ENCODE assay signal across 8 mouse cellular contexts in genomic region chr3:137918172-137918931, GRCm38 (mm10). TPM values are rescaled to one million over a fixed set of nuclear protein-coding genes. Genes with fewer than 3 reads are reported as not detected.
A peak's percentile ranks its signal among the peaks of the same experiment; 100 is the strongest.
DNase-seq lines count a peak whose midpoint lies in the region; ATAC-seq and TF ChIP-seq lines count a peak whose summit lies in the region.

Gene Lamtor3 (plus strand): TSS chr3:137918506.

- no peaks in the 10 kb centered on the region for H3K27me3 ChIP-seq in MEL (ENCODE audit: control insufficient read depth in 1 of 2, insufficient read depth in 2 of 2, low read length in 2 of 2)
- H3K27me3 ChIP-seq in cerebellum, adult 2 months (ENCODE audit: control insufficient read depth, insufficient read depth, low read length) = no peaks in the 10 kb centered on the region
- H3K27me3 ChIP-seq in lung, embryonic 16.5 days (ENCODE audit: control insufficient read depth, insufficient read depth, low read depth, low read length) = no peaks in the 10 kb centered on the region

- H3K36me3 ChIP-seq in MEL (ENCODE audit: control insufficient read depth in 1 of 2, insufficient read depth in 2 of 2, low read length in 2 of 2) = peaks cover 8 to 23% of the 10 kb centered on the region in 2 experiments
- H3K36me3 ChIP-seq in lung, embryonic 16.5 days (ENCODE audit: control insufficient read depth, insufficient read depth, low read length) = peaks cover 6% of the 10 kb centered on the region

- H3K4me2 ChIP-seq in lung, embryonic 16.5 days (ENCODE audit: low read depth, low read length) = peak within 1 kb of the TSS; percentile 89

- WGBS in cerebellum, adult 2 months = under 1% methylated on average over 47 of the region's 47 CpGs
- WGBS in lung, embryonic 16.5 days = under 1% methylated on average over 47 of the region's 47 CpGs

- TF ChIP-seq POLR2A in MEL (IDR thresholded peaks at IDR 0.05; ENCODE audit: control insufficient read depth in 1 of 2, insufficient read depth in 1 of 2, low read depth in 1 of 2, low read length in 2 of 2, poor library complexity in 1 of 2) = peak in 1 of 2 experiments; percentile 86; a peak in 2 of 4 replicates
- peak; percentile 85; the same call in 1 of the 2 replicates for TF ChIP-seq POLR2A in cerebellum, adult 2 months (IDR thresholded peaks at IDR 0.05; ENCODE audit: borderline replicate concordance, insufficient read depth, low read length)

- no peak for TF ChIP-seq CTCF in MEL (IDR thresholded peaks at IDR 0.05 in 2 of 3, conservative IDR thresholded peaks at IDR 0.05 in 1 of 3; ENCODE audit: control insufficient read depth in 1 of 3, insufficient read depth in 1 of 3, low read depth in 2 of 3, low read length in 3 of 3, poor library complexity in 1 of 3, severe bottlenecking in 1 of 3)
- no peak for TF ChIP-seq CTCF in cerebellum, adult 2 months (IDR thresholded peaks at IDR 0.05; ENCODE audit: borderline replicate concordance, insufficient read depth, low read depth, low read length)

- peak within 1 kb of the TSS; percentile 82 for H3K9ac ChIP-seq in MEL (ENCODE audit: control insufficient read depth, low read depth, low read length, poor library complexity, severe bottlenecking)
- H3K9ac ChIP-seq in lung, embryonic 16.5 days (ENCODE audit: low read length) = peak within 1 kb of the TSS; percentile 84

- H3K4me1 ChIP-seq in MEL (ENCODE audit: control insufficient read depth in 1 of 2, insufficient read depth in 2 of 2, low read length in 2 of 2) = peaks cover 5 to 8% of the 10 kb centered on the region in 2 experiments
- H3K4me1 ChIP-seq in cerebellum, adult 2 months (ENCODE audit: control insufficient read depth, insufficient read depth, low read length) = peaks cover 6% of the 10 kb centered on the region; the same call in 1 of the 2 replicates
- H3K4me1 ChIP-seq in lung, embryonic 16.5 days (replicated peaks; ENCODE audit: control insufficient read depth, insufficient read depth, low read length) = peaks cover 11% of the 10 kb centered on the region

- no peaks in the 10 kb centered on the region for H3K9me3 ChIP-seq in MEL (replicated peaks; ENCODE audit: insufficient read depth, low read length)
- no peaks in the 10 kb centered on the region for H3K9me3 ChIP-seq in lung, embryonic 16.5 days (ENCODE audit: control insufficient read depth, low read length)

- peak within 1 kb of the TSS; percentile 76 to 95 for H3K4me3 ChIP-seq in MEL (ENCODE audit: control insufficient read depth in 1 of 2, insufficient read depth in 1 of 2, low read depth in 2 of 2, low read length in 2 of 2)
- peak within 1 kb of the TSS; percentile 88 for H3K4me3 ChIP-seq in cerebellum, adult 2 months (replicated peaks; ENCODE audit: insufficient read depth, low read depth, low read length)
- H3K4me3 ChIP-seq in lung, embryonic 16.5 days (ENCODE audit: low read length) = peak within 1 kb of the TSS; percentile 86

- peak; percentile 72 to 91 for ATAC-seq in hematopoietic stem cell, adult 5-6 weeks (replicated peaks in 1 of 2; ENCODE audit: insufficient read depth in 1 of 2, low FRiP score in 2 of 2, low TSS enrichment in 1 of 2, low read depth in 1 of 2, poor library complexity in 2 of 2, severe bottlenecking in 2 of 2)
- ATAC-seq in lung, embryonic 16.5 days (ENCODE audit: low read depth) = peak; percentile 93

- TF ChIP-seq EP300 in MEL (IDR thresholded peaks at IDR 0.05; ENCODE audit: low read depth in 1 of 2, low read length in 2 of 2) = no peak

- TF ChIP-seq RAD21 in MEL (IDR thresholded peaks at IDR 0.05; ENCODE audit: low read depth, low read length) = no peak

- peak within 1 kb of the TSS; percentile 82 for H3K27ac ChIP-seq in MEL (ENCODE audit: control insufficient read depth, low read depth, low read length)
- peak within 1 kb of the TSS; percentile 76 for H3K27ac ChIP-seq in cerebellum, adult 2 months (ENCODE audit: insufficient read depth, low read length)
- peak within 1 kb of the TSS; percentile 73 for H3K27ac ChIP-seq in lung, embryonic 16.5 days (ENCODE audit: low read length)

- peak; percentile 92 for DNase-seq in MEL (ENCODE audit: low read depth, low spot score)
- peak; percentile 86 to 89 for DNase-seq in cerebellum, adult 2 months
- DNase-seq in forelimb bud, embryonic 11.5 days (ENCODE audit: low read depth, low spot score) = peak; percentile 82
- DNase-seq in layer of hippocampus, adult 9-10 months (ENCODE audit: low spot score) = peak; percentile 43
- peak; percentile 81 for DNase-seq in ovary, postnatal 10 days (ENCODE audit: low spot score)
- DNase-seq in thymus, postnatal 10 days (ENCODE audit: low spot score in 2 of 2) = peak; percentile 85 to 91

- H3K79me2 ChIP-seq in MEL (ENCODE audit: control insufficient read depth, insufficient read depth, low read length, poor library complexity) = peaks cover 16% of the 10 kb centered on the region

TF ChIP-seq in MEL, 35 proteins besides CTCF, POLR2A, EP300 and RAD21:
- TF ChIP-seq CHD1 (IDR thresholded peaks at IDR 0.05; ENCODE audit: low read depth, low read length) = no peak
- TF ChIP-seq GATA1 (IDR thresholded peaks at IDR 0.05; ENCODE audit: low read depth, low read length) = no peak
- no peak; the same call in 1 of the 2 replicates for TF ChIP-seq KAT2A (conservative IDR thresholded peaks at IDR 0.05; ENCODE audit: low read depth, low read length)
- peak; percentile 90 for TF ChIP-seq HCFC1 (IDR thresholded peaks at IDR 0.05; ENCODE audit: low read depth, low read length)
- TF ChIP-seq NELFE (IDR thresholded peaks at IDR 0.05; ENCODE audit: low read depth, low read length) = peak; percentile 92
- no peak for TF ChIP-seq MAFK (IDR thresholded peaks at IDR 0.05; ENCODE audit: borderline replicate concordance, low read depth, low read length)
- TF ChIP-seq JUND (IDR thresholded peaks at IDR 0.05; ENCODE audit: low read depth, low read length) = no peak
- TF ChIP-seq MAX (IDR thresholded peaks at IDR 0.05; ENCODE audit: low read length) = peak; percentile 55; the same call in 1 of the 2 replicates
- TF ChIP-seq TAL1 (IDR thresholded peaks at IDR 0.05; ENCODE audit: low read length) = no peak
- TF ChIP-seq USF1 (IDR thresholded peaks at IDR 0.05; ENCODE audit: low read depth, low read length) = peak; percentile 70
- peak; percentile 95 for TF ChIP-seq ELF1 (IDR thresholded peaks at IDR 0.05; ENCODE audit: low read depth, low read length)
- TF ChIP-seq POLR2AphosphoS5 (IDR thresholded peaks at IDR 0.05; ENCODE audit: borderline replicate concordance, low read depth, low read length) = no peak
- TF ChIP-seq MAZ (IDR thresholded peaks at IDR 0.05; ENCODE audit: low read depth, low read length) = 0 out of 2 replicates have a peak, but pooled peaks have one; percentile 37
- TF ChIP-seq TCF12 (IDR thresholded peaks at IDR 0.05; ENCODE audit: low read depth, low read length) = peak; percentile 66
- peak; percentile 87 for TF ChIP-seq NRF1 (IDR thresholded peaks at IDR 0.05; ENCODE audit: insufficient read depth, low read depth, low read length, poor library complexity, severe bottlenecking)
- peak; percentile 75; the same call in 1 of the 2 replicates for TF ChIP-seq POLR2AphosphoS2 (IDR thresholded peaks at IDR 0.05; ENCODE audit: low read length)
- TF ChIP-seq ZNF384 (IDR thresholded peaks at IDR 0.05; ENCODE audit: low read depth, low read length) = peak; percentile 99
- TF ChIP-seq USF2 (IDR thresholded peaks at IDR 0.05; ENCODE audit: borderline replicate concordance in 1 of 2, insufficient read depth in 1 of 2, low read depth in 1 of 2, low read length in 2 of 2) = no peak
- peak; percentile 63; the same call in 1 of the 2 replicates for TF ChIP-seq TBP (IDR thresholded peaks at IDR 0.05; ENCODE audit: low read depth, low read length)
- peak; percentile 82; the same call in 1 of the 2 replicates for TF ChIP-seq ZKSCAN1 (IDR thresholded peaks at IDR 0.05; ENCODE audit: low read depth, low read length)
- no peak for TF ChIP-seq BHLHE40 (IDR thresholded peaks at IDR 0.05; ENCODE audit: borderline replicate concordance, low read depth, low read length)
- no peak for TF ChIP-seq CHD2 (IDR thresholded peaks at IDR 0.05; ENCODE audit: low read length)
- no peak for TF ChIP-seq GABPA (IDR thresholded peaks at IDR 0.05; ENCODE audit: low read depth, low read length)
- no peak for TF ChIP-seq E2F4 (IDR thresholded peaks at IDR 0.05; ENCODE audit: borderline replicate concordance, low read depth, low read length)
- TF ChIP-seq MYB (IDR thresholded peaks at IDR 0.05; ENCODE audit: low read depth, low read length) = no peak
- peak; percentile 73 for TF ChIP-seq ZMIZ1 (IDR thresholded peaks at IDR 0.05; ENCODE audit: low read depth, low read length)
- TF ChIP-seq RCOR1 (IDR thresholded peaks at IDR 0.05; ENCODE audit: low read depth, low read length) = no peak
- peak; percentile 68; the same call in 1 of the 2 replicates for TF ChIP-seq ETS1 (IDR thresholded peaks at IDR 0.05; ENCODE audit: low read depth, low read length)
- peak; percentile 93 for TF ChIP-seq MXI1 (IDR thresholded peaks at IDR 0.05; ENCODE audit: low read depth, low read length)
- peak; percentile 66 for TF ChIP-seq MYC (IDR thresholded peaks at IDR 0.05; ENCODE audit: low read depth, low read length)
- no peak for TF ChIP-seq MEF2A (IDR thresholded peaks at IDR 0.05; ENCODE audit: extremely low read depth, insufficient replicate concordance, low read depth, low read length, poor library complexity, severe bottlenecking)
- TF ChIP-seq SIN3A (IDR thresholded peaks at IDR 0.05; ENCODE audit: low read length) = peak; percentile 96

RNA-seq across cellular contexts. Expression of gene Lamtor3, which starts in this region (rescaled TPM):
- 73.3 and 77.5 TPM in 2 replicates for total RNA-seq in MEL (2012; rRNA removed)
- polyA plus RNA-seq in MEL (2012; ENCODE audit: insufficient read depth in 1 of 2, insufficient read length in 2 of 2, low read depth in 1 of 2, low replicate concordance in 2 of 2, missing spikeins in 1 of 2) = 10 to 100 TPM in 1 of 2 experiments, not detected in 1; 88.3 TPM
- 92.8 and 95.0 TPM in 2 replicates for polyA plus RNA-seq in cerebellum, adult 2 months (2012; rRNA removed)
- total RNA-seq in hematopoietic stem cell, adult 5-6 weeks (2017) = 85.1 and 90.1 TPM in 2 replicates
- 108 and 112 TPM in 2 replicates for polyA plus RNA-seq in lung, embryonic 16.5 days (2015; fragmentation: Nextera tagmentation; extraction: Ambion mirVana)

Comparison
In these comparisons a context has a peak if more than half of its experiments do, and no peak if none do; other contexts are left out.
1. Peak in every context shown above with its lines: DNase-seq, ATAC-seq, H3K4me3 ChIP-seq and H3K27ac ChIP-seq.